Mouse (Mus musculus) cortical plate, adult 2 months (tissue): ENCODE measurements at regions not wholly inside any gene's neighbourhood (a gene's known extent, or its start where the extent isn't known, plus 50 kb on each side); places are given as distances from the start of the nearest gene placed in this dataset.

Source experiments
- CTCF ChIP-seq: fragments of 200-500 bp; IDR thresholded peaks from 2 replicates; pipeline ENCODE4 v1.5.1; 2011; ENCODE audit warnings: mild to moderate bottlenecking, control low read depth, low read length; ENCODE audit not compliant: insufficient read depth; ENCODE audit errors: extremely low read depth
- POLR2A ChIP-seq: fragments of 200-500 bp; IDR thresholded peaks from 2 replicates; pipeline ENCODE4 v1.6.1; 2011; ENCODE audit warnings: mild to moderate bottlenecking, low read length, control low read depth; ENCODE audit not compliant: insufficient read depth; ENCODE audit errors: extremely low read depth

DNA sequence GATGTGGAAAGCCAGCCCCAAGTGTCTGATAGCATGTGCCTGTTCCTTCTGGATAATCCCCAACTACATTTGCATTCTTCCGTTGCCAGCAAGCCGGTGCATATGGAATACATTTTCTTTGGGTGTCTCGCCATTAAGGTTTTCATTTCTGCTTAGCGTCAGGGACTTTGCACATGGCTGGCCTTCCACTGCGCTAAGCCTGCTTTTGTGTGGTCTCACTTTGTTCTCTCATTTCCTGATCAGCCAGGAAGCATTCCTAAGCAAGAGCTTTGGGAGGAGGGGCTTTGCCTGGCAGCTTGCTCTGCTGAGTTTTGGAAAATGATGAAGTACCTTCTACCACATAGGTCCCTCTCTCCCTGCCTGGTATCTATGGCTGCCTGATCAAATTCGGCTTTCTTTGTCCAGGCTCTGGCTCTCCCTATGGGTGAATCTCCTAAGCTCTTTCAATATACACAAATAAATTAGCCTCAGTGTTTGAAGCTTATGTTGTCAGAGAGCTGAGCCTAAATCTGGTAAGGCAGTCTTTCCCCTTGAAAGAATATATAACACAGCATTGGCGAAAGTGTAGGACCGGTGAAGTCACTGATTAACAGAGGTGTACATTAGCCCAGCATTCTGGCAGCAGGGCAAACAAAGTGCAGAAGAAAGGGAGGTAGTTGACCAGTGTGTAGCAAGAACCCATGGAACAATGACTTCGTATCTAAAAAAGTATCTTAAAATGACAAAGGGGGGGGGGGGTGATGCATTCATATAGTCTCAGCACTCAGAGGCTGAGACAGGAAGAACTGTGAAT lies 242.8 kb upstream of the Cadm1 start:
- TF ChIP-seq CTCF (no peak), POLR2A (no peak)
